Mouse (Mus musculus): ENCODE data around the gene Mnt. TPM values are rescaled to one million over a fixed set of nuclear protein-coding genes. Genes with fewer than 3 reads are reported as not detected.

Gene Mnt
- polyA plus RNA-seq, 2 experiments from 2014 or later = 5.1 to 5.9 TPM

DNA sequence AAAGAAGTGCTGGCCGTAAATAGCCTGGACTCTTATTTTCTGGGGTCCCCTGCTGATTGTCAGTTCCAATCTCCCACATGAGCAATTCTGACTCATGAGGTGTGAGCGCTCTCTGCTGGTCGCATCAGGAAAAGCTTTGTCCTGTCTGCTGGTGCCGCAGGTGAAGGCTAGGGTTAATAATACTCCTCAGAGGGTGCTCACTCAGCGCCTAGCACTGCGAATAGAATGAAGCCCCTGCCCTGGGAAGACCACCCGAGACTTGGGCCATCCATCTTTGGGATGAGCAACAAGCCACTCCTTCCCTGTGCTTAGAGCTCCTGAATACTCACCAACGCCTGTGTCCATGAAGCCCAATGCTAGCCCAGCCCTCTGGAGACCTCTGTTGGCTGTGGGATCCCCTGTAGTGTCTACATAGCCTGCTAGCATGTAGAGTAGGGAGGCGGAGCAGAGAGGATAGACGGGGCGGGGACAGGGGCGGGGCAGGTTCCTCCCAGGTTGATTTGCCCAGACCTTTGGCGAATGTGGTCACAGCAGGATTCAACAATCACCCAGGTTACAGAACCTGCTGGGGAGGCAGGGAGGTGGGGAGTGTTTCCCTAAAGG is 17.3 kb downstream of the Mnt start:
- ATAC-seq = peak; percentile 68

DNA sequence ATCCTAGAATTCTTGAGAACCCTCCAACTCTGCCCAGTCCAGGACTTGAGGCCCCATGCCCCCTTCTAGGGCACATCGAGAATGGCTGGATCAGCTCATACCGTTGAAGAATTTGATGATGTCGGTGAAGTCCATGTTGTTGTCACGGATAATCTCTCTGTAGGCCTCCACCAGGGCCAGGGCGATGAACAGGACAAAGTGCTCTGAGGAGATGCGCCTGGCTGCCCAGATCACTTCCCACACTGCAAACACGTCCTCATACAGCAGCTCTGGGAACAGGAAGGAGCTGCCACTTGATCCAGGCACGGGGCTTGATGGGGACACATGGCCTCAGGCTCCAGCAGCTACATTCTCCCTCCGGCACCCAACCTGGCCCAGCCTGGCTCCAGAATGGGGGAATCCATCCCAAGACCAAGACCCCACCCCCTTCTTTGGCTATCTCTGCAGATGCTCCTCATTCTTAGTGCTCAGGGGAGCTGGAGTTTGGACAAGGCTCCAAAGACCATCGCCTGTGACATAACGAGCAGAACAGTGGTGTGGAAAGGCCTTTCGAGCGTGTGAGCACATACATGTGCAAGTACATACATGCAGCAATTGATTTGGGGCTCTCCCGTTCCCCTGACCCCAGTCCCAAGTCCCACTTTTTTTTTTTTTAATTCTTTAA is 20.4 kb downstream of the Mnt start:
- ATAC-seq = no peak

DNA sequence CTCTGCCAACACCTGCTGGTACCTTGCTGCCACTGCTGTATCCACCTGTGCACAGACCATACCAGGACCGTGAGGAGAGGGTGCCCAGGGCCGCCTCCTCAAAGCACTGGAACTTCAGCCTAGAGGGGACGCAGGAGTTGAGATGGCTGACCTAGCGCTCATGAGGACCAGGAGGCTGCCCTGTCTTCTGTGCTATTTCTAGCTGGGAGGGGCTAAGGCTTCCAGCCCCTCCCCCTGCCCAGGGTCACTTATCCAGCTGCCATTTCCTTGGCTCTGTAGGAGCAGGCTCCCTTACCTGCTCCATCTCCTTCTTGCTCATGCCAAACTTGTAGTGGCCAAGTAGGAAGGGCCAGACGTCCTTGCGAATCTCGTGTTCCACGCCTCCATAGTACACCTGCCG is 27.0 kb downstream of the Mnt start:
- no peak for ATAC-seq

DNA sequence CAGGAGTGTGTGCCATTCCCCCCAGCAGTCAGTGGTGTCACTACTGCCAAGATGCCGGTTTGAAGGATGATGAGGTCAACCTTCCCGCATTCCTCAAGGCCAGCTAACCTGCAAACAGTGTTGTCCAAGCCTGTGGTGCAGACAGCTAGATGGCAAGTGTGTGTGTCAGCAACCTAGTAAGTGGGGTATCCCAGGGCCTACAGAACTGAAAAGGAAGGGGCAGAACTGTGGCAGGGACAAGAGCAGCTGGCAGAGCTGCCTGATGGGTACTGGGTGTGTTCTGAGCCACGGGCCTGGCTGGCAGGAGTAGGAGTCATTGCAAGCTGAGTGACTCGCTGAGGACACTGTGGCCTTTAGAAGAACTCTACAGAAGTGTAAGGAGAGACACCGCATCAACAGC is 31.4 kb downstream of the Mnt start:
- ATAC-seq = no peak

DNA sequence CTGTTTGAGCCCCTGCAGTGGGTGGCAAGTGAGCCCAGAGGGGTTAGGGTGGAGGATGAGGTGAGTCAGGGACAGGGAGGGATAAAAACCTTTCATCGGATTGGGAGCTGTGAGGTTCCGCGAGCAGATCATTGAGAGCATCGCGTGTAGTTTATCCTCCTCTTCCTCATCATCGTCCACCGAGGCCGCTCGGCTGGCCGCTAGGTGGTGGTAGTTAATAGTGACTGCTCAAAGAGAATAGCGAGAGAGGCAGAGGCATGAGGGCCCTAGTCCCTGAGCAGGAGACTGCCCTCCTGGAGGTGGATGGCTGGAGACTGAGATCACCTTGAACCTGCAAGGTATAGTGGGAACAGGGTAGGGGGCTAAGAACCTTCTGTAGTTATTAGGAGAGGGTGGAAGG is 32.8 kb downstream of the Mnt start:
- ATAC-seq = no peak

DNA sequence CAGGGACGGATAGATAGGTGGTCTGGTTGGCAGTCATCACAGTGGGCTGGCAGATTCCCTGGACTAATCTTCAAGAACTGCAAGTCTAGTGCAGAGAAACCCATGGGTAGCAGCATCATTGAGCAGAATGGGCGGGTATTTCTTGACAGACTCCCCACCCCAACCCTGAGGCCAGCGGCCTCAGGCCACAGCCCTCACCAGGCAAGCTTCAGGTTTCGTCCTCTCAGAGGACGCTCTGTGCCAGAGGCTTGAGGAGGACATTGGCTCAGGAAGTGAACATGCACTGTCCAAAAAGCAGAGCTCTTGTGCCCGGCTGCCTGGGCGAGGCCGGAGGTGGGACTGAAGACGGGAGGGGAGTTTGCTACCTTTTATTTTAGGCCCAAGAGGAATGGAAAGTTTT is 33.7 kb downstream of the Mnt start:
- no peak for ATAC-seq

DNA sequence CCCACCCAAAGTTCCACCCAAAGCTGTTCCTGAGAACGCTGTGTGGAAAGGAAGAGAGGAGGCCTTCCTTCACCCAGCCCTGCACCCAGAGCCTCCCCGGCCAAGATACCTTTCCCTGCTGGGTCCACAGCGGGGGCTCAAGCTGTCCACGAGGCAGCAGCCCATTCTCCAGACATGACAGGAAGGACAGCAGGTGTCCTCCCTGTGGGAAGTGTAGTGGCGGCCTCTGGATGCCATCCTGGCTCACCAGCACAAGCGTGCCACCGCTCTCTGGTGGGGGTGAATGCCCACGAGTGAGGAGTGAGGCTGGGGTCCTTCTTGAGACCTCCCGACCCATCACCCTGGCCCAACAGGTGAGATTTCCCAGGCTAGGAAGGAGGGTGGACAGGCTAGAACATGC is 34.5 kb downstream of the Mnt start:
- ATAC-seq = no peak

DNA sequence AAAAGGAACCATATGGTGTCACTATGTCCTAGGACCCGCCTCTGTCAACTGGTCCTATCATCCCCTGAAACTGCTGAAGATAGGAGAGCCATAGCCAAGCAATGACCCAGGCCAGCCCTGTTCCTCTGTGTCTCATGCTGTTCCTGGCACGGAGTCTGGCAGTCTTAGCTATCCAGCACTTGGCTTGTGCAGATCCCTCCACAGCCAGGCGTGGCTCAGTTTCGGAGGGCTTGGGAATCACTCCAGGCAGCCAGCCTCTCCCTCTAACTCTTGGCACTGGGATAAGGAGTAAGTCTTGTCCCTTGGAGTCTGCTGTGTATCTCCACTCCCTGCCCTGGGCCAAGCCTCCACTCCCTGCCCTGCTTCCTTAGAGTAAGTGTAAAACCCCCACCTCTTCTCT is 35.9 kb downstream of the Mnt start:
- ATAC-seq = no peak

DNA sequence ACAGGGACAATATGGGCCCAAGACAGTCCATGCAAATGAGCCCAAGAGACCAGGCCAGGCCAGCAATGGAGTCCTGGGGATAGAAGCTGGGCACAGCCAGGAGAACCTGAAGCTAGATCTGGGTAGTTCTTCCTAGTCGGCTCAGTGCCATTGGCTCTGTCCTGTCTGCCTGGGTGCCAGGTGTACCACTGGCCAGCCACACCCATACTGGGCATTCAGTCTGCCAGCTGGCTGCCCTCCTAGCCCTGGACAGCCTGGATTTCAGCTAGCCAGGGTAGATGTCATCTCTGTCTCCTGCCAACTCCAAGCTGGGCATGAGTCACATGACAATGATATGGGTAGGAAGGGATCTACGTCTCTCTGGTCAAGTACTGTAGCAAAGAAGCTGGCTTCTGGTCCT is 36.5 kb downstream of the Mnt start:
- no peak for ATAC-seq

DNA sequence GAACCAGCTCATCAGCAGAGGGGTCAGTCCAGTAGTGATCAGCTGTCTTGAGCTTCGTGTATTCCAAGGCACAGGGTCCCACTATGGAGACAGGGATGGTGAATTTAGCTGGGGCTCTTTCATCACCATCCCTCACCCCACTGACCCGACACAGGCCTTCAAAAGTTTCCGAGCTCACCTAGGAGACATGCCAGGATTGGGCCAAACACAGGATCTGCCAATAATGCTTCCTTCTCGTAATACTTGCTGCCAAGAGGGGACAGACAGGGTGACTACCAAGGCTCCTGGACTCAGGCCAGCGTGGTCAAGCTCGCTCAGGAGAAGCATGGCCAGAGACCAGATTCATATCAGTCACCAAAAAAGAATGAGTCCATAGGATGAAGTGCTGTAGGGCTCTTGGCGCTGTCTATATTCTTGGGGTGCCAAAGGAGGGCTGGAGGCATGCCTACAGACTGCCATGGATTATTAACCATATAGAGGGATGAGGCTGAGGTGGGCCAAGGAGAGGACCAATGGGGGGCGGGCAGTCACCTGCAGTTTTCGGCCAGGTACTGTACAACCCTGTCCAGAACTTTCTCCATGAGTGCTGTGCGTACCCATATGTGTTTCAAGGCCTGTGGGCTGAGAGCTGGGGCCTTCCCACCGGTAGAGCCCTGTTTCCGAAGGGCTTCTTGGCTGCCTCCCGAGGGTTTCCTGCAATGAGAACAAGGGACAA is 37.5 kb downstream of the Mnt start:
- no peak for ATAC-seq

DNA sequence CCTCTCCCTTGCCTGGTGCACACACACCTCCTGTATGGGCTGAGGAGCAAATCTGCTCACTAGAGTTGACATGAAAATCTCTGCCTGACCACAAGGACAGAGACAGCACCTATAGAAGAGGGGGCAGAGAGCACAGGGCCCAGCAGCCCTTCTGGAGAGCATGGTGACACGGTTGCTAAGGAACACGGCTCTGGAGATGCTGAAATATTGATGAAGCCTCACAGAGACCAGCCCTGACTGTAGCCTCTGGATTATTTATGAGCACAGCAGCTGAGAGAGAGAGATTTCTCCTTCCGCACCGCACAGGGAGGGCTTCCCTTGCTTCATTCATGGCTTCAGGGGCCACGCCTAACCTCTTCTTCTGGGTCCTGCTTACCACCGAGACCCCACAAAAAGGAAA is 38.9 kb downstream of the Mnt start:
- ATAC-seq = no peak

DNA sequence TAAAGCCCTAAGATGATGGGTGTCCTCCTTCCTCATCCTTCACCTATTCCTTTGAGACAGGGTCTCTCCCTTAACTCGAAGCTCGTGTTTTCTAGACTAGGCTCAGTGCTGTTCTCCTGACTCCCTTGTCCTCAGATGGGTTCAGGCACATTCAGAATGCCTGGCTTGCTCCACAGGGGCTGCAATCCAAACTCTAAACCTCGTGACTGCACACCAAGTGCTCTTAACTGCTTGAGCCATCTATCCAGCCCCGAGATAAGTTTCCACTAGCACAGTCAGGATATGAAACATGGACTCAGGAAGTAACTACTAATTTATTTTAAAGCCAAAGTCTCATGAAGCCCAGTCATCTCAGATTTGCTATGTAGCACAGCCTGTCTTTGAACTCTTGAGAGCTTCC is 39.8 kb downstream of the Mnt start:
- no peak for ATAC-seq

DNA sequence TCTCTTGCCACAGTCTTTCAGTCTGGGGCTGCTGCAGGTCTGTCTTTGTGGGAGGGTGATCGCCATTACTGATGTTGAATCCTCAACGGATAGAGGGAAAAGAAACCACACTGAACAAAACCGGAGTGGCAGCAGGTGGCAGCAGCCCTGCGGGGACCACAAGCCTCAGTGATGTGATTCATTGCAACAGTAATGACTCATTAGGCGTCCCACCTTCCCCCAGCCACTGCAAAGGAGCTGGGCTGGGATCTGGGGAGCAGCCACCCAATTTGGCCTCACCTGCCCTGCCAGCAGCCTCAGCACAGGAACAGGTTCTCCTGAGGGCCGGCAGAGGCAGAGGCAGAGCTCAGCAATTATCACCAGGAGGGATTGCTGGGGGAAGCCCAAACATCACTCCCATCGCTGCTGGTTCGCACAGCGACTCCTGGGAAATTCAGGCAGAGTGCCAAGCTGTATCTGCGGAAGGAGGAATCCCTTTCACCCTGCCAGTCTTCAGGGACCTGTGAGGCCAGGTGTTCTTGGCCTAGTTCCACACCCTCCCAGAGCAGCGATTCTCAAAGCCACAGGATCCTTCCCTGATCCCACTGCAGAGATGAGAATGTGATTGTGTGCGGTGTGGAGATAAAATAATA is 40.4 kb downstream of the Mnt start:
- no peak for ATAC-seq

DNA sequence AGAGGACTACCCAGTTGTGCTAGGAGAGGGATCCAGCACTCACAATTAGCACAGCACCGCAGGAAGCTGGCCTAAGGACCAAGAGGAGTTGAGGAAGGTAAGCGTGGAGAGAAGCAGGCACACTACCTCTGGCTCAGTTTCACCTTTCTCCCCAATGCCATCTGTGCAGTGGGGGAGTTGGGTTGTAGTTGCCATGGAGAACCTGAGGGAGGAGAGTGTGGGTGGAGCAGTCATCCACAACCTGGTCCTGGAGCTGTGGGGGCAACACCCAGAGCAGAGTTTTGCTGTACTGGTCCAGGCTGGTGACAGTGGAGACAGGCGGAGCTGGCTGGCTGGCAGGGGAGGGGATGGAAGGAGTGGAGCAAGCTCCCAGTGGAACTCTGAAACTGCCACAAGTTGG is 43.9 kb downstream of the Mnt start:
- ATAC-seq = no peak

DNA sequence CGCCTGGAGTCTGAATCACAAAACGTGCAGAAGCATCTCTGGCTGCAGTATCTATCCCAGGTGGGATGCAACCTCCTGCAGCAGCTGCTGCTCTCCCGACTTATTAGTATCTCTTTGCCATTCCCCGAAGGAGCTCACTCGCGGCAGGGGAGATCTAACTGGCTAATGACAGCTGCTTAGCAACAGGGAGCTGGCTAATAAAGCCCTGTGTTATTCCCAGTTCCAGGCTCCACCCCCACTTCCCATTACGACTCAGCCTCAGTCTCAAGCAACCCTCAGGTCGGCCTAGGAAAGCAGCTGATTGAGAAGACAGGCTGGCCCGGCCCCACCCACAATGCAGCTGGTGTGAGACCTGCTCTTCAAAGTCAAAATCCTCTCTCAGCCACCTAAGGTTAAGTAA is 46.1 kb downstream of the Mnt start:
- ATAC-seq = no peak

DNA sequence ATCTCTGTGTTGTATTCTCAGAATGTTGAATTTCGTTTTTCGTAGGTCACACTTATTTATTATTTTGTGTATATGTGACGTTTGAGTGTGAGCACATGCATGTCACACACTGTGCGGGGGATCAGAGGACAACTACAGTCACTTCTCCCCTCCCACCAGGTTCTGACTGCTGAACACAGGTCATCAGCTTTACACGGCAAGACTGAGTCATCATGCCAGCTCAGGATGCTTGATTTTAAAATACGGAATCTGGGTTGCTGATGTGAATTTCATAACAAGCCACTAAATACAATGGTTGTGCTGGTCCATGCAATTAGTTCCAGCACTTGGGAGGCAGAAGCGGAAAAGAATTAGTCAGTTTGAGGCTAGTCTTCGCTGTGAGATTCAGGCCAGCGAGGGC is 50.3 kb downstream of the Mnt start:
- ATAC-seq = peak; percentile 71

DNA sequence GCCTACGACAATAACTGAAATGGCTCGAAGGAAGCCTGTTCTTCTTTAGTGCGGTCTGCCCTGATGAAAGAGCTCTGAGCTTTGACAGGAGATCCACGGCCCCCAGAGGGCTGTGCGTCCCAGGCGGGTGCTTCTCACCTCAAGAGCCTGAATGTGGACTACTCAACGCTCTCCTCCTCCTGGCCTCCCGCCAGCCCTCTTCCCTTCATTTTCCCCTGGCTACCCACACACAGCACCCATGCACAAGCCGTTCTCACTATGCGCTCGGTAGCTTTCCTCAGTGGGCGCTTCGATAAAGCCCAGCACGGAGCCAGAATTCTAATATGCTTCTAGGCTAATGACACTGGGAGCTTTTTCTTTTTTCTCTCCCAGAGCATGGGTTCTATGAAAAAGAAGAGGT is 51.3 kb downstream of the Mnt start:
- ATAC-seq = no peak

DNA sequence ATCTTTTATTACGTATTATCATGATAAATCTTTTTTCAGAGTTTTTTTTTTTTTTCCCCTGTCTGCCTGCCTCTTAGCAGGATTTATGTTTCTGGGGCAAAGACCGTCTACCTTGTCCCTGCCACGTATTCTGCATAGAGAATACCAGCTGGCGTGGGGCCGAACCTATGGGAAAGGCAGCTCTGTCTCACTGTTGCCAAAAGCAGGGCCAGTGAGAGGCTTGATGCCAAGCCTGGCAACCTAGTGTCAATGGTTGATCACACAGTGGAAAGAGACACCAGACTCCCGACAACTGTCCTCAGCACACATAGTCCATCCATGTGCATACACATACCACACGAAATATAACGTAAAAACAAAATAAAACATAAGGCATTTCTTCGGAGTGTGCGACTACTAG is 52.4 kb downstream of the Mnt start:
- ATAC-seq = no peak

DNA sequence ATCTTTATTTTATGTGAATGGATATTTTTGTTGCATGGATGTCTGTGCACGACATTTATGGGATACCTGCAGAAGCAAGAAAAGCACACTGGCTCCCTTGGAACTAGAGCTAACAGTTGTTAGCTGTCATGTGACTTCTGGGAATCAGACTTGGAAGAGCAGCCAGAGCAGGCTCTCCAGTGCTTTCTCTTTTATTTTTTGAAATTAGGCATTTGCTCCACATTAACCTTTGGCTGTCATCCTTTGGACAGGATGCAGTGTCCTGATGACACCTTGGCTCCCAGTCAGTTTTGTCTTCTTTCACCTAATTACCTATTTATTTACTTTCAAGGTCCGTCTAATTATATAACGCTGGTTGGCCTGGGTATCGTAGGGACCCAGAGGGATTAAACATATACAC is 63.9 kb downstream of the Mnt start:
- ATAC-seq = no peak

All from CD4-positive, CD25-positive, alpha-beta regulatory T cell, adult 4 months (primary cell).